Mouse (Mus musculus) neutrophil, adult 5-6 weeks (primary cell): Measurements from ENCODE around the gene Rest. TPM values are rescaled to one million over a fixed set of nuclear protein-coding genes. Genes with fewer than 3 reads are reported as not detected.

Experiments used
- ATAC-seq: fragments of 151-379, 151-347 bp; 2 replicates; pipeline ENCODE4 v1.8.0; 2017; ENCODE audit warnings: mild to moderate bottlenecking, moderate TSS enrichment; ENCODE audit not compliant: insufficient number of reproducible peaks, poor library complexity, low FRiP score, severe bottlenecking; ENCODE audit errors: extremely low read depth
- total RNA-seq: library from RNA; stranded (forward); fragments of 200-1000 nt; gene quantifications from 2 replicates; pipeline ENCODE4 v1.2.3, GENCODE M21; 2017

The Rest gene
- total RNA-seq, 1 experiment from 2014 or later = 70.3 TPM

- no peak for ATAC-seq
Measured at GRCm38 (mm10) chr5:77299486-77299885, 34.2 kb downstream of the Rest start.

GRCm38 (mm10) chr5:77301296-77301903 lies 36.1 kb downstream of the Rest start:
- ATAC-seq = no peak

GRCm38 (mm10) chr5:77307821-77308553 lies 42.7 kb downstream of the Rest start:
- no peak for ATAC-seq

- 0 out of 2 replicates have a peak, but pooled peaks have one; percentile 4 for ATAC-seq
Measured at GRCm38 (mm10) chr5:77309051-77309906, 44.0 kb downstream of the Rest start.

GRCm38 (mm10) chr5:77309924-77310772 lies 44.9 kb downstream of the Rest start, which contains the start of the genes Noa1 and Polr2b:
Gene Noa1, minus strand, starts transcription at chr5:77310084.
Gene Polr2b, plus strand, starts transcription at chr5:77310147.
- ATAC-seq = peak; percentile 87

- no peak for ATAC-seq
Measured at GRCm38 (mm10) chr5:77314206-77314605, 48.9 kb downstream of the Rest start.

GRCm38 (mm10) chr5:77314986-77315385 lies 49.7 kb downstream of the Rest start:
- ATAC-seq = no peak

GRCm38 (mm10) chr5:77324936-77325335 lies 59.6 kb downstream of the Rest start:
- ATAC-seq = no peak

GRCm38 (mm10) chr5:77330154-77330553 lies 64.9 kb downstream of the Rest start:
- no peak for ATAC-seq

Other genes with a start within 250 kb of the Rest start
- gene Thegl, start 249.5 kb upstream of the Rest start, total RNA-seq = not detected in 2 replicates
- gene Hopx, start 150.4 kb upstream of the Rest start, total RNA-seq = 13.6 and 16.1 TPM in 2 replicates
- not detected in 2 replicates for gene Spink2, start 54.0 kb upstream of the Rest start, total RNA-seq
- 5.5 and 5.8 TPM in 2 replicates for gene Noa1, start 44.6 kb downstream of the Rest start, total RNA-seq
- gene Polr2b, start 44.7 kb downstream of the Rest start, total RNA-seq = 97.9 and 120 TPM in 2 replicates
- gene Igfbp7, start 142.6 kb downstream of the Rest start, total RNA-seq = 0.47 TPM in 1 of 2 replicates, not detected in the other